Mouse (Mus musculus) right cerebral cortex, postnatal 4 days (tissue): ENCODE measurements at regions not wholly inside any gene's neighbourhood (a gene's known extent, or its start where the extent isn't known, plus 50 kb on each side); places are given as distances from the start of the nearest gene placed in this dataset.

ENCODE experiments used
- DNase-seq: peaks from one replicate; pipeline ENCODE4 v3.0.0-alpha.2; 2022

- no peak for DNase-seq
Observed at GRCm38 (mm10) chr10:123997260-123997659, 733.5 kb downstream of the Fam19a2 start.

GRCm38 (mm10) chr10:123998959-123999358, 735.2 kb downstream of the Fam19a2 start:
- no peak for DNase-seq

GRCm38 (mm10) chr10:124045031-124045430, 781.2 kb downstream of the Fam19a2 start:
- no peak for DNase-seq

- DNase-seq, result no peak
Observed at GRCm38 (mm10) chr10:124045791-124046190, 782.0 kb downstream of the Fam19a2 start.

- DNase-seq, result no peak
Observed at GRCm38 (mm10) chr10:124082756-124083155, 819.0 kb downstream of the Fam19a2 start.

GRCm38 (mm10) chr10:124090547-124090946, 826.8 kb downstream of the Fam19a2 start:
- no peak for DNase-seq

GRCm38 (mm10) chr10:124091364-124091763, 827.6 kb downstream of the Fam19a2 start:
- DNase-seq, result no peak

- DNase-seq, result no peak
Observed at GRCm38 (mm10) chr10:124119585-124119984, 855.8 kb downstream of the Fam19a2 start.

GRCm38 (mm10) chr10:124138456-124138855, 874.7 kb downstream of the Fam19a2 start:
- DNase-seq, result no peak

GRCm38 (mm10) chr10:124142336-124142735, 878.5 kb downstream of the Fam19a2 start:
- no peak for DNase-seq

GRCm38 (mm10) chr10:124146751-124147469, 883.1 kb downstream of the Fam19a2 start:
- no peak for DNase-seq

- DNase-seq, result no peak
Observed at GRCm38 (mm10) chr10:124163441-124163840, 899.6 kb downstream of the Fam19a2 start.

- DNase-seq, result no peak
Observed at GRCm38 (mm10) chr10:124175598-124175997, 911.8 kb downstream of the Fam19a2 start.

GRCm38 (mm10) chr10:124208317-124208716, 944.5 kb downstream of the Fam19a2 start:
- DNase-seq, result peak; percentile 4

- DNase-seq, result no peak
Observed at GRCm38 (mm10) chr10:124219461-124219860, 955.7 kb downstream of the Fam19a2 start.

GRCm38 (mm10) chr10:124222068-124222467, 958.3 kb downstream of the Fam19a2 start:
- no peak for DNase-seq

GRCm38 (mm10) chr10:124227061-124227460, 963.3 kb downstream of the Fam19a2 start:
- no peak for DNase-seq

GRCm38 (mm10) chr10:124249358-124249757, 985.6 kb downstream of the Fam19a2 start:
- DNase-seq, result no peak

GRCm38 (mm10) chr10:124250004-124250403, 986.2 kb downstream of the Fam19a2 start:
- no peak for DNase-seq

GRCm38 (mm10) chr10:124288301-124288995, 1024.7 kb downstream of the Fam19a2 start:
- DNase-seq, result no peak

- no peak for DNase-seq
Observed at GRCm38 (mm10) chr10:124297198-124297677, 1033.4 kb downstream of the Fam19a2 start.

GRCm38 (mm10) chr10:124304683-124305082, 1040.9 kb downstream of the Fam19a2 start:
- DNase-seq, result no peak

GRCm38 (mm10) chr10:124305644-124306043, 1041.8 kb downstream of the Fam19a2 start:
- DNase-seq, result no peak

- DNase-seq, result no peak
Observed at GRCm38 (mm10) chr10:124318761-124319160, 1055.0 kb downstream of the Fam19a2 start.
